Mouse (Mus musculus): ENCODE measurements around the gene Scgb1c1.

- TF ChIP-seq TAL1 (IDR thresholded peaks at IDR 0.05; ENCODE audit: low read length), result no peak
- no peak for TF ChIP-seq GATA1 (IDR thresholded peaks at IDR 0.05; ENCODE audit: low read length)
Observed at GRCm38 (mm10) chr7:140851916-140852315, 6.6 kb downstream of the Scgb1c1 start.
